Mouse (Mus musculus): Measurements from ENCODE around the gene Sc5d. TPM values are rescaled to one million over a fixed set of nuclear protein-coding genes. Genes with fewer than 3 reads are reported as not detected.

Sc5d gene
- polyA plus RNA-seq, 1 experiment from 2014 or later, result 61.9 TPM

GRCm38 (mm10) chr9:42214116-42214515 lies 49.9 kb downstream of the Sc5d start:
- 81% methylated on average over 1 of the region's 1 CpGs for WGBS
- Histone ChIP-seq H3K27me3 (replicated peaks; ENCODE audit: control insufficient read depth, insufficient read depth, low read length) (no peaks in the 10 kb centered on the region), H3K4me1 (ENCODE audit: control insufficient read depth, insufficient read depth, low read length) (peaks cover 5% of the 10 kb centered on the region), H3K9ac (ENCODE audit: low read length) (no peak overlapping the region), H3K4me2 (ENCODE audit: low read length) (no peak overlapping the region), H3K27ac (ENCODE audit: low read depth, low read length) (no peak overlapping the region), H3K4me3 (ENCODE audit: low read depth, low read length) (no peak overlapping the region), H3K9me3 (replicated peaks; ENCODE audit: control insufficient read depth, low read length) (no peaks in the 10 kb centered on the region), H3K36me3 (ENCODE audit: control insufficient read depth, insufficient read depth, low read length) (no peaks in the 10 kb centered on the region)
- no peak for DNase-seq (ENCODE audit: low spot score)
- no peak for ATAC-seq

GRCm38 (mm10) chr9:42213142-42213541 lies 50.9 kb downstream of the Sc5d start:
- no peaks in the 10 kb centered on the region for H3K9me3 ChIP-seq (replicated peaks; ENCODE audit: control insufficient read depth, low read length)
- ATAC-seq (no peak), DNase-seq (ENCODE audit: low spot score) (no peak)
- no peaks in the 10 kb centered on the region for H3K36me3 ChIP-seq (ENCODE audit: control insufficient read depth, insufficient read depth, low read length)
- H3K27me3 ChIP-seq (replicated peaks; ENCODE audit: control insufficient read depth, insufficient read depth, low read length), result no peaks in the 10 kb centered on the region
- 91% methylated on average over 1 of the region's 1 CpGs for WGBS
- no peak overlapping the region for H3K27ac ChIP-seq (ENCODE audit: low read depth, low read length)
- no peak overlapping the region for H3K9ac ChIP-seq (ENCODE audit: low read length)
- H3K4me3 ChIP-seq (ENCODE audit: low read depth, low read length), result no peak overlapping the region
- no peak overlapping the region for H3K4me2 ChIP-seq (ENCODE audit: low read length)
- no peaks in the 10 kb centered on the region for H3K4me1 ChIP-seq (ENCODE audit: control insufficient read depth, insufficient read depth, low read length)

GRCm38 (mm10) chr9:42209666-42210065 lies 54.4 kb downstream of the Sc5d start:
- no peak overlapping the region for H3K27ac ChIP-seq (ENCODE audit: low read depth, low read length)
- no peaks in the 10 kb centered on the region for H3K27me3 ChIP-seq (replicated peaks; ENCODE audit: control insufficient read depth, insufficient read depth, low read length)
- DNase-seq (ENCODE audit: low spot score) (no peak), ATAC-seq (no peak)
- H3K4me3 ChIP-seq (ENCODE audit: low read depth, low read length), result no peak overlapping the region
- no peak overlapping the region for H3K9ac ChIP-seq (ENCODE audit: low read length)
- no peaks in the 10 kb centered on the region for H3K36me3 ChIP-seq (ENCODE audit: control insufficient read depth, insufficient read depth, low read length)
- H3K9me3 ChIP-seq (replicated peaks; ENCODE audit: control insufficient read depth, low read length), result no peaks in the 10 kb centered on the region
- peaks cover 5% of the 10 kb centered on the region; the same call in 1 of the 2 replicates for H3K4me1 ChIP-seq (ENCODE audit: control insufficient read depth, insufficient read depth, low read length)
- WGBS, result 91% methylated on average over 6 of the region's 6 CpGs
- H3K4me2 ChIP-seq (ENCODE audit: low read length), result no peak overlapping the region

GRCm38 (mm10) chr9:42208463-42208862 lies 55.6 kb downstream of the Sc5d start:
- Histone ChIP-seq H3K9ac (ENCODE audit: low read length) (no peak overlapping the region), H3K4me3 (ENCODE audit: low read depth, low read length) (no peak overlapping the region), H3K36me3 (ENCODE audit: control insufficient read depth, insufficient read depth, low read length) (no peaks in the 10 kb centered on the region), H3K4me1 (ENCODE audit: control insufficient read depth, insufficient read depth, low read length) (peaks cover 5% of the 10 kb centered on the region; the same call in 1 of the 2 replicates), H3K4me2 (ENCODE audit: low read length) (no peak overlapping the region), H3K27me3 (replicated peaks; ENCODE audit: control insufficient read depth, insufficient read depth, low read length) (no peaks in the 10 kb centered on the region), H3K9me3 (replicated peaks; ENCODE audit: control insufficient read depth, low read length) (no peaks in the 10 kb centered on the region), H3K27ac (ENCODE audit: low read depth, low read length) (no peak overlapping the region)
- WGBS, result 30% methylated on average over 5 of the region's 5 CpGs
- DNase-seq (ENCODE audit: low spot score), result peak; percentile 68
- peak; percentile 58 for ATAC-seq

- no peaks in the 10 kb centered on the region for H3K36me3 ChIP-seq (ENCODE audit: control insufficient read depth, insufficient read depth, low read length)
- no peaks in the 10 kb centered on the region for H3K27me3 ChIP-seq (replicated peaks; ENCODE audit: control insufficient read depth, insufficient read depth, low read length)
- ATAC-seq (peak; percentile 50; the same call in 1 of the 2 replicates), DNase-seq (ENCODE audit: low spot score) (peak; percentile 65)
- H3K4me2 ChIP-seq (ENCODE audit: low read length), result no peak overlapping the region
- peak overlapping the region; percentile 68 for H3K27ac ChIP-seq (ENCODE audit: low read depth, low read length)
- no peak overlapping the region for H3K9ac ChIP-seq (ENCODE audit: low read length)
- peaks cover 5% of the 10 kb centered on the region; the same call in 1 of the 2 replicates for H3K4me1 ChIP-seq (ENCODE audit: control insufficient read depth, insufficient read depth, low read length)
- 74% methylated on average over 1 of the region's 1 CpGs for WGBS
- no peak overlapping the region for H3K4me3 ChIP-seq (ENCODE audit: low read depth, low read length)
- no peaks in the 10 kb centered on the region for H3K9me3 ChIP-seq (replicated peaks; ENCODE audit: control insufficient read depth, low read length)
Measured at GRCm38 (mm10) chr9:42206750-42207149, 57.3 kb downstream of the Sc5d start.

- no peaks in the 10 kb centered on the region for H3K9me3 ChIP-seq (replicated peaks; ENCODE audit: control insufficient read depth, low read length)
- no peak for ATAC-seq
- H3K27ac ChIP-seq (ENCODE audit: low read depth, low read length), result no peak overlapping the region
- peaks cover 4% of the 10 kb centered on the region; the same call in 1 of the 2 replicates for H3K4me1 ChIP-seq (ENCODE audit: control insufficient read depth, insufficient read depth, low read length)
- H3K4me3 ChIP-seq (ENCODE audit: low read depth, low read length), result no peak overlapping the region
- no peaks in the 10 kb centered on the region for H3K27me3 ChIP-seq (replicated peaks; ENCODE audit: control insufficient read depth, insufficient read depth, low read length)
- 88% methylated on average over 5 of the region's 5 CpGs for WGBS
- H3K9ac ChIP-seq (ENCODE audit: low read length), result no peak overlapping the region
- DNase-seq (ENCODE audit: low spot score), result no peak
- H3K36me3 ChIP-seq (ENCODE audit: control insufficient read depth, insufficient read depth, low read length), result no peaks in the 10 kb centered on the region
- H3K4me2 ChIP-seq (ENCODE audit: low read length), result no peak overlapping the region
Measured at GRCm38 (mm10) chr9:42202271-42202670, 61.8 kb downstream of the Sc5d start.

Other genes with a start within 250 kb of the Sc5d start
- gene Sorl1, start 140.0 kb downstream of the Sc5d start, polyA plus RNA-seq (2014; fragmentation: Nextera tagmentation; extraction: Ambion mirVana), result 10.8 and 15.5 TPM in 2 replicates
- 0.12 and 0.33 TPM in 2 replicates for gene Tecta, start 135.7 kb upstream of the Sc5d start, polyA plus RNA-seq (2014; fragmentation: Nextera tagmentation; extraction: Ambion mirVana)
- gene Tbcel, start 243.6 kb upstream of the Sc5d start, polyA plus RNA-seq (2014; fragmentation: Nextera tagmentation; extraction: Ambion mirVana), result 5.4 and 5.6 TPM in 2 replicates

Measured in forebrain, embryonic 14.5 days (tissue).